Mouse (Mus musculus) layer of hippocampus, postnatal 10 days (tissue): ENCODE measurements around the gene Mrpl23. TPM values are rescaled to one million over a fixed set of nuclear protein-coding genes. Genes with fewer than 3 reads are reported as not detected.

Experiments used
- DNase-seq, 2 experiments: peaks; one replicate each; pipeline ENCODE4 v3.0.0; 2021; ENCODE audit warnings: low spot score in 2 of 2
- long read RNA-seq: library from polyadenylated mRNA; stranded (forward); transcript quantifications from one replicate; pipeline ENCODE4 v2.0.0, GENCODE M21; 2023
- total RNA-seq, 2 experiments: library from RNA; stranded (reverse); gene quantifications; 2 replicates each; pipeline ENCODE4 v1.2.3; 2021

The Mrpl23 gene
- 10 to 100 TPM in 1 of 2 experiments, 1 to 10 TPM in 1; 8.4 to 12.9 TPM for total RNA-seq
- long read RNA-seq, transcript Mrpl23-201 (5 exons, 692 nt), result major isoform, 48 of 58 reads
- long read RNA-seq, partial matches to known transcripts, result 5 of 58 reads
- long read RNA-seq, other reads (novel, unspliced or antisense), result 1 of 58 reads

DNA sequence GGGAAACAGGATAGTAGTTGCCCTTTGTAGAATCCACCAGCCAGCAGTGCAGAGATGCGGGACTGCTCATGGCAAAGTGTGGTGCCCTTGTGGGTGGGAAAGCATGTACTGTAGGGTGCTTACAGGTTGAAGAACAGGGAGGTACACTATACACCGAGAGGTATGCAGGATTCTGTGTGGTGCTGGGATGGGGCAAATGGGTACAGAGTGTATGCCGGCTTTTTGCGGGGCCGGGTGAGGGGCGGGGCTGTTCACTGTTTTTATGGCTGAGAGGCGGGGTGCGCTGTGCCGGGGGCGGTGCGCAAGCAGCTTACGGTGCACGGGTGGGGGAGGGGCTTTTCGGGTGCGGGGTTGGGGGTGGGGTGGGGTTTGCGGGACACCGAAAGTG, at the start of gene Mrpl23:
Gene Mrpl23 (plus strand): TSS at position 16 of the 388 bp plus-strand sequence.
- DNase-seq, result no peak

DNA sequence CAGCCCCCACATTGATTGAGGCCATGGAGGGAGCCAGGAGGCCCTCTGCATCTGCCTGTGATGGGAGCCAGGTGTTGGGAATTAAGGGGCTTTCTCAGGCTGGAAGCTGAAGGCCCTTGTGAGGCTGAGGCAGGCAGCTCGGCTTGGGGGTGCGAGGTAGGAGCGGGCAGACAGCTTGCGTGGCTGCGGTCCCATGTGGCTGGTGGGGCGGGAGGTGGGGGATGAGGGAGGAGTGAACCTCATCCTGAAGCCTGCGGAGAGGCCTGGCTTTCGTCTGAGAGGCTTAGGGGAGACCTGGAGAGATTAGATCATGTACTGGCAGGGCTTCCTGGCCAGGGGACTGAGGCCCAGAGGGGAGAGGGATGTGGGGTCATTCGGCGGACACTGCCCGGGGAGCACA, 49.4 kb upstream of the Mrpl23 start:
- DNase-seq, result no peak

DNA sequence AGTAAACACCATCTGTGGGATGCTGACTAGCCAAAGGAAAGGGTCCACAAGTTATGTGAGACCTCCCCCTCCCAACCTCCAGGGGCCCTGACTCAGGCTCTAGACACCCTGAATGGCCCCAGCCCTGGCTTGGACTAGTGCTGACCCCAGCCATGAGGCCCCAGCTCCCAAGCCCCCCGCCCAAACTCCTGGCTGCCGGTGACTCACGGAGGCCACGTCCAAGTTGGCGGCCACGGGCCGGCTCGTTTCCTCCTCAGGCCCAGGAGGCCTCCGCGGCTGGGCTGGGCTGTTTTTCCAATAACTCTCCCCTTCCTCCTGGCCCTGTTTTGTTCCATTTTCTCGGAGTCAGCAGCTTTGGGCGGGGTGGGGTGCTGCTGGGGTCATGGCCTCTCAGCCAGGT, 47.7 kb upstream of the Mrpl23 start:
- DNase-seq, result no peak

DNA sequence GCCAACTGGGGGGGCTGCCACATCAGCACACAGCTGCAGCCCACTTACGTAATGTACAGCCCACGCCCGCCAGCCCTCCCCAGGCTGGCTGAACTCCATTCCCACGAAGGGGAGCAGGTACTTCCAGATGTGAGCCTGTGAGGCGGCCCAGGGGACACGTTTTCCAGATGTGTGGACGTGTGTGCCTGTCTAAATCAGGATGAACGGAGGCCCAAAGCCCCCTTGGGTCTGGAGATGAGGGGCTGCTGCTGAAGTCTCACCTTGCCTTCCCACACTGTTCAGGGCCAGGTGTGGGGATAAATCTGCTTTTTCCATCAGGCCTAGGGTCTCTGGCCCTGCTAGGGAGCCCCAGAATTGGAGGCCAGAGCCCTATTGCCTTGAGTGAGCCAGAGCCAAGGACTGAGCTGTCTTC, 45.7 kb upstream of the Mrpl23 start:
- DNase-seq, result no peak

DNA sequence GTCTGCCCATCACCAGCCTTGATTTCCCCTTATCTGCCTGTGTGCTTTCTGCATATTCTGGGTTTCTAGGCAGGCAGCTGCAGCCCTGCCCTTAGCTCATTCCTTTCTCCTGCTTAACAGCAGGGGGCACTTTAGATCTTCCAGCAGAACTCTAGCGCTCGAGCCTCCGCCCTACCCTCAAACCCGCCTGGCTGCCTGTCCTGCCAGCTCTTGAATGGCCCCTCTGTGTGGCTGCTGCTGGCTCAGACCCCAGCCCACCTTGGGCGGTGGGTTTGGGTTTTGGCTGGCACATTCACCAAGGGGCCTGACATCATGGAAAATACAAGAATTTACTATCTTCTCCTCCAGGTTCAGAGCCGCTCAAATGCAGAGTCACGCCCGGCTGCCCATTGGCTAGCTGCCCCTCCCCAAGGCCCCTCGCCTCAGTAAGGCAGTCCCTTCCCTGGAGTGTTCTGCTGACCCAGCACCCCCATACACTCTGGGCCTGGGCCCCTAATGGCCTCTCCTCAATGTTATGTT, 45.1 kb upstream of the Mrpl23 start:
- DNase-seq, result peak in 1 of 2 experiments; percentile 67

DNA sequence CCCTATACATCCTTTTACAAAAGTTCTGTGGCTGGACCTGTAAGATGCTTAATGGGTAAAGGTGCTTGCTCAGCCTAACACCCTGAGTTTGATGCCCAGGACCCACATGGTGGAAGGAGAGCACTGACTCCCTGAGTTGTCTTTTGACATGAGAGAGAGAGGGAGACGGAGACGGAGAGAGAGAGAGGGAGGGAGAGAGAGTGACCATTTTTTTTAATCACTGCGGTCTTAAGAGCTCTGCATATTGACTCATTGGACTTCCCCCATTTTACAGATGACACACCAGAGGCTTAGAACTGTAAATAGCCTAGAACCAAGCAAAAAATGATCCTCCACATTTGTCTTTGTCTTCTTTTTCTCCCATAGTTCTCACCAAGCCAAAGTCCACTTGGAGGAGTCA, 44.4 kb upstream of the Mrpl23 start:
- DNase-seq, result no peak

DNA sequence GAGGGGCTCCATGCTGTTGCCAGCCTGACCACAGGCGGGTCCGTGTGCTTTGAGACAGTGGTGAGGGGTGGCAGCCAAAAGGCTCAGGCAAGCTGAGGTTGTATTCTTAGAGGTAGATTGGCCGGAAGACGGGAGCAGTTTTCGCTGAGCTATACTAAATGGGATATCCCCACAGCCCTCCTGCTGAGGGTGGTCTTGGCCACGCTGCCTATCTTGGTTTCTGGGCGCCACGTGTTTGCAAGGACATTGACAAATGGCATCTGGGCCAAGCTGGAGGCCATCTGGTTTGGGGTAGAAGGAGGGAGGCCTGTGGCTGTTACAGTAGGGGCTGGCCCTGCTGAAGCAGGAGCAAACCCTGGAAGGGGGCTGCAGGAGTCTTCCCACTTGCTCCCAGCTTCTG, 39.0 kb upstream of the Mrpl23 start:
- no peak for DNase-seq

DNA sequence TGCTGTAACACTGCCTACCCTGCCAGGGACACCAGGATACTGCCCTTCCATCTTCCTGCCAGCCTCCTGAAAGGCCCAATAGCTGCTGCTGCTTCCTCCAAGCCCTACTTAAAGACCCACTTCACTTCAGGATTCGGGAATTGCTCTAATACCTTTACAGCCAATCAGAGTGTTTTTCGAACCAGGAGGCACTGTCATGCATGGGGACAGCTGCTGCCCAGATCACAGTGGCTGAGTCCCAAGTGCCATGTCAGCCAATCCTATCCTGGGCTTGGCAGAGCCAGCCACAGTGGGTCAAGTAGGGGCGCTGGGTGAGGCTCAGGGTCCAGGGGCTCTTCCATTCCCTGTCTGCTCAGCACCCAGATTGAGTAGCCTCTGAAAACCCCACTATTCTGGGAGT, 36.3 kb upstream of the Mrpl23 start:
- DNase-seq, result no peak

DNA sequence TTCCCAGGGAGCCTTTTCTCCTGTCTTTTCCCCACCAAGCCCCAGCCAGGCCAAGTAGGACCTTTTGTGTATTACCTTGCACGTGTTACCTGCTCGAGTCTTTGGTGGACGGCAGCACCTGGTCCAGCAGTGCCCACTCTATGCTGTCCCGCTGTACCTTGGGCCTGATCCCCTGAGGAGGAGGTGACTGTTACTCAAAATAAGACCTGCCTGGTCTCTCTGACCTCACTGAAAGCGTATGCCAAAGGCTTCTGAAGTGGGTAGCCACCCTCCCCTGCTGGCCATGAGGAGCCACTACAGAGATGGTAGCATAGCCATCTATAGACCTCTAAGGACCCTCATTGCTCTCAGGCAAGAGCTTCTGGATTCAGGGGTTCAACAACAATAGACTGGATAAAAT, 35.7 kb upstream of the Mrpl23 start:
- DNase-seq, result no peak

DNA sequence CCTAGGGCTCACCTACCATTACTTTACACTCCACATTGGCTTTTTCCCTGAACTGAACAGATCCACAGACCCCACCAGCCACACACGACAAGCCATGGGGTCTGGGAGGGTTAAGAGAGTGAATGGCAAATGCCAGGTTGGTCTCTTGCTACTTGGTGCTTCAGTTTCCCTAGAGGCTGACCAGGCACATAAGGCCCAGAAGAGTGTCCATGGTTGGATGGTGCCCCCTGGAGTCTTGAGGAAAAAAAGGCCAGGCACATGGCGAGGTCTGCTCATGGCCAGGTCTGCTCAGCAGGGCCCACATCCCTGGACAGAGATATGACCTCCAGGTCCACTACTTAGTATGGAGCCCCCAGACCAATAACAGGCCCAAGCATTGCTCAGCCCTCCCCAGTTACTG, 34.7 kb upstream of the Mrpl23 start:
- DNase-seq, result no peak

DNA sequence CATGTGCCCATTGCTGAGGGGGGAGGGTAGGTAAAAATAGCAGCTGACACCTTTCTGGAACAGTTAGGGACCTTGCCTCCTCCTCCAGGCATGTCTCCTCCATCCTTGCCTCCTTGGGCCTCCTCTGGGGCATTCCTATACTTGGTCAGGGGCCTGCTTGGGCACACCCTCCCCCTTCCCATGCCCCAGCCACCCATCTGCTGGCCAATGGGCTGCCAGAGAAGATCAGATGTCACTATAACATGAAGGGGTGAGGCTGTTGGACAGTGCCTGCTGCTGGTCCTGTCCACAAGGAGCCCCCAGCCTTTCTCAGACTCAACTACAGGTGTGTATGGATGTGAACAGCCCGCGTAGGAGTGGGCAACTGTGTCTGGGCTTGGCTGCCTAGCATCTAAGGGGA, 33.9 kb upstream of the Mrpl23 start, which contains the start of gene Tnnt3:
Gene Tnnt3 (plus strand): TSS at position 262 of the 400 bp plus-strand sequence.
- DNase-seq, result no peak

DNA sequence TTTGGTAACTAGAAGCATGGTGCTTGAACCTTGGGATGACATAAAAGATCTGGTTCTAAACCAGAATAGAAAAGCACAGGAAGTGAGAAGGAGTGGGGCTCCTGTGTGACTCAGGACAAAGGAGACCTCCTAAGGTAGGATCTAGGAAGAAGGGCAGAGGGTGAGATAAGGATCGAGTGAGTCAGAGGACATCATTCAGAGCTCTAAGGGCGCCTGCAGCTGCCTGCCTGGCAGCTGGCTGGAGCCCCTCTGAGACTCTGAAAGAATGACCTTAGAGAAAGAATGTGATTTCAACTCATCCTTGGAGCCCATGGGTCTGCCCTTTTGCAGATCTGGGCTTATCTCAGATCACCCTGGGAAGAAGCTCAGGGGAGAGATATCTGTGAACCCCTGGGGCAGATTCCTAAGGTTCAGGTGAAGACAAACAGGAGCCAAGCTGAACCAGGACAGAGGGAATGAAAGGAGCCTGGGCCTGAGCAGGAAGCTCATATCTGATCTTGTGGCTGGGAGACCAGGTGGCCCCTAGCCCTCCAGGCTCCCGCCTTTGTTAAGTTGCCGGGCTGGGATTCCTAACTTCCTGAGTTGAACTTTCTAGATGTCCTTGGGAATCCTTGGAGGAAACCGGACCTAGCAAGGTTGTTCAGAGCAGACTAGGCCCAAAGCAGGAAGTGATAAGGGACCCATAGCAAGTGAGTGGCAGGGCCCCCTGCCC, 33.3 kb upstream of the Mrpl23 start:
- DNase-seq, result no peak

DNA sequence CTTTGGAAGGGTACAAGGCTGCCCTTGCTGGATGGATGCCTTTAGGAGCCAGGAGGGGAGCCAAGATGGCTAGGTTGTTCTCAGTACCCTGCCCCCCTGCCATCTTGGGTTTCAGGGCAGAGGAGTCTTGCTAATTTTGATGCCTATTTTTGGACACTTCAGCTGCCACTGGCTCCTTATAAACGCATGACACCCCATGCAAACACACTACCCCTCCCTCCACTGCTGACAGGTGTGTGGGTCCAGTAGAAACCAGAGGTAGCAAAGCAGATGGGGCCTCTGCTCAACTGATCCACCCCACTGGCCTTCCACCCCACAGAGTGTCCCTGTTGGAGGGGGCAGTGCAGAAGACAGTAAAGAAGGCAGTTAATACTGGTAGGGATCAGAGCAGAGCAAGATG, 32.5 kb upstream of the Mrpl23 start:
- DNase-seq, result no peak

DNA sequence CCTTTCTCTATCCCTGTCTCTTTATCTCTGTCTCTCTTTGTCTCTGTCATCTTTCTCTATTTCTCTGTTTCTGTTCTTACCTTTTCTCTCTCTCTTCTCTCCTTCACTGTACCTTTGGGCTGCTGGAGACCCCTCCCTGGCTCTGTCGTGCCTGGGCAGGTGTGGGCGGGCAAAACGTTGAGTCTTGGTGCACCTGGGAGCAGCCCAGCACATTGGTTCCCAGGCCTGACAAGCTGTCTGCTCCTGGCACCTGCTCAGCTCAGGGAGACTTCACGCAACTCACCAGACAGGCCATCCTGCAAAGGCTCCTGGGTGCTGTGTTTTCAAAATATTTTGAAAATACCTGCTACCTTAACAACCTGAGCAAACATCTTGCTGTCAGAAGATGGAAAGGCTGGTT, 29.3 kb upstream of the Mrpl23 start:
- no peak for DNase-seq

DNA sequence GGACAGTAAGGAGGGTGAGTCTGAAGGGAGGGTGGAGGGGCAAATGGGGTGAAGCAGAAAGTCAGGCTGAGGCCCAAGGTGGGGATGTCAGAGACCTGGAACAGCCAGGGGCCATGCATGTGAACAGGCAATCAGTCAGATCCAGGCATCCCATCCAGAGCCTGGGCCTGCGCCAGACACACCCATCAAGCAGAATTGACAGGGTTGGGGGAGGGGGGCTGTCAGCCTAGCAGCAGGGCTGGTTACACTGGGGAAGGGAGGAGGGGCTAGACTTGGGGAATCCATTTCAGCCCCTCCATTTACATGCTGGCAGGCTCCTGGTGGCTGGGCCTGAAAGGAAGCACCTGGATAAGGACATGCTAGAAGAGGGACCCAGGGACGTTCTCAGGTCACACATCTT, 26.5 kb upstream of the Mrpl23 start:
- peak in 1 of 2 experiments; percentile 26 for DNase-seq

DNA sequence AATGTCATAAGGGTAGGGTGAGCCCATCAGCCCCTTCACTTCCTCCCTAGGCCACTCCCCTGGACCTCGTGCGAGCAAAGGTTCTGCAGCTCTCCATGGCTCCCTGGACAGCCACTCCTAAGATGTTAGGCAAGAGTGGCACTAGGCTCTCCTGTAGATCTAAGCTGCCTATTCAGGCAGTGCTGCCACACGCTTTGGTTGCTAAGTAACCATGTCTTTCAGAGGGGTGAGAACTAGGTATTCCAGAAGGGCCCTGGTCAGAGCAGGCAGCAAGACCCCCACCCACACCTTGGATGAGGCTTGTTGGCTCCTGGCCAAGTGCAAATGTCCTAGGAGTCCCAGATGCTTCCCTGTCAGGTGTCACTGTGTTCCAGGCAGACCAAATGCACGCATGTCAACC, 26.0 kb upstream of the Mrpl23 start:
- DNase-seq, result peak in 1 of 2 experiments; percentile 22

DNA sequence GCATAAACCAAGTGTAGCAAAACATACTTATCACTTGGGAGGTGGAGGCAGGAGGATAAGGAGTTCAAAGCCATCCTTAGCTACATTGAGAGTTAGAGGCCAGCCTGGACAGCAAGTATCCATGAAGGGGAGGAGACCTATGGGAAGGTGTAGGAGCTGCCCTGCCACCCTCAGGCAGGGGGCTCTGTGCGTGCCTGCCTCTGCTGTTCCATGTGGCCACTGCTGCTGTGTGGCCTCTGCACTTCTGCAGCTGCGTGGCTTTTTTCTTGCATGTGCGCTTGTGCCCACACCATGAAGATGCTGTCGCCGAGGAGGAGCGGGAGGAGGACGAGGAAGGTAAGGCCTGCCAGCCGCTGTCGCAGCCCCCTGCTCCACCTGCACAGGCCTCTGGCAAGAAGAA, 25.0 kb upstream of the Mrpl23 start:
- no peak for DNase-seq

DNA sequence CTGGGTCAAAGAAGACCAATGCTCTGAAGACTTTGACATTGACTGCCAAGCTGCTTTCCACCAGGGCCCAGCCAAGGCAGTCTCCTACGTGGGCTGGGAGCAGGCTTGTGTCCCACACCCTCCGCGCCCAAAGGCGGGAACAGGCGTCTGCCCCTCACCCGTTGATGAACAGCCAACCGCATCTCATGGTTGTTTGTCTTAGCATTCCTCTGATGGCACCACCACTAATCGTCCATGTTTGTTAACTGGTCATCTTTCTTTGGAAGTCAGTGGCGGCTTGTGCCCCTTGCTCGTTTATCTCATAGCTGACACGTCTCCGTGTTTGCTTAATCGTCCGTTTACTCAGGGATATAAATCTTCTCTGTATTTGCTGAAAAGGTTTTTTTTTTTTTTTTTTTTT, 23.0 kb upstream of the Mrpl23 start:
- no peak for DNase-seq

DNA sequence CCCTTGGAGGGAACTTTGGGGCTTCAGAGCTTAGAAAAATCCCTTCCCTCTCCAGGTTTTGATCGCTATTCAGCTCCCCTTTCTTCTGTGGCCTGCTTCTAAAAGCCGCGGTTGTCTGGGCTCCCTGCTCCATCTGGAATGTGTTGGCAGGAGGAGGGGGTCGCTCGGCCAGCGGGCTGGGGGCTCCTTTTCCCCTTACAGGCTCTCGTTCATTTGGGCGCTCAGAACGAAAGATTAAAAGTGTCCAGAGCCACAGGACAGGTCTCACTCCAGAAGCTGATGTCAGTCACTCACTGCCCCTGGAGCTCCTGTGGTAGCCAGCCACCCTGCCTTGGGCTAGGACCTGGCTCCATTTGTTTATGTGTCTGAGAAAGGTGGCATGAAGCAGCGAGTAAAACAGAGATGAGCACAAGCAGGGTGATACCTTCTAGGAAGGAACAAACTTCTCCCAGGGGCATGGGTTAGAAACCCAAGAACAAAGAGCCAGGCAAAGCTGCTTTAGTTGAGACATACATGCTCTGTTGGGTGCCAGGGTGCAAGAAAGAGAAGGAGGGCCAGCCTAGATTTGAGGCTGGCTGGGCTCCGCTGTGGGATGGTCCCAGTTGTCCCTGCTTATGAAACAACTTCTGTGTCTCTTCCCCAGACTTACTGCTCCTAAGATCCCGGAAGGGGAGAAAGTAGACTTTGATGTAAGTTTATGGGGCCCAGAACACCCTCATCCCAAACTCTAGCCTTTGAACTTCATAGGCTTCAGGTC, 22.3 kb upstream of the Mrpl23 start:
- peak; percentile 25 to 35 for DNase-seq

DNA sequence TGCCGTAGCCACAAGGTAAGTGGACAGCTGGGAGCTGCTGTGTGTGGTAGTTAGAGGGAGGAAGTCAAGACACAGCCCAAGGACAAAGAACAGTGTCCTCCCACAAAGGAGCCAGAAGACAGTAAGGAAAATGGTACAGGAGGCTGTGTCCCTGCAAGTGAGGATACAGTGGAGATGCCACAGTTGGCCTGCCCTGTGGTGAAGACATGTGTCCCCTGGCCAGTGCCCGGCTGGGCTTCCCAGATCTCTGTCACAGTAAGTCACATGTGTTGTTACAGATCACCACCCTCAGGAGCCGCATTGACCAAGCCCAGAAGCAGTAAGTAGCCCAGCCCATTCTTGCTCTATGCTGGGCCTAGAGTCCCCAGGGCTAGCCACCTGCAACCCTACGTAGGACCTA, 18.4 kb upstream of the Mrpl23 start:
- no peak for DNase-seq

DNA sequence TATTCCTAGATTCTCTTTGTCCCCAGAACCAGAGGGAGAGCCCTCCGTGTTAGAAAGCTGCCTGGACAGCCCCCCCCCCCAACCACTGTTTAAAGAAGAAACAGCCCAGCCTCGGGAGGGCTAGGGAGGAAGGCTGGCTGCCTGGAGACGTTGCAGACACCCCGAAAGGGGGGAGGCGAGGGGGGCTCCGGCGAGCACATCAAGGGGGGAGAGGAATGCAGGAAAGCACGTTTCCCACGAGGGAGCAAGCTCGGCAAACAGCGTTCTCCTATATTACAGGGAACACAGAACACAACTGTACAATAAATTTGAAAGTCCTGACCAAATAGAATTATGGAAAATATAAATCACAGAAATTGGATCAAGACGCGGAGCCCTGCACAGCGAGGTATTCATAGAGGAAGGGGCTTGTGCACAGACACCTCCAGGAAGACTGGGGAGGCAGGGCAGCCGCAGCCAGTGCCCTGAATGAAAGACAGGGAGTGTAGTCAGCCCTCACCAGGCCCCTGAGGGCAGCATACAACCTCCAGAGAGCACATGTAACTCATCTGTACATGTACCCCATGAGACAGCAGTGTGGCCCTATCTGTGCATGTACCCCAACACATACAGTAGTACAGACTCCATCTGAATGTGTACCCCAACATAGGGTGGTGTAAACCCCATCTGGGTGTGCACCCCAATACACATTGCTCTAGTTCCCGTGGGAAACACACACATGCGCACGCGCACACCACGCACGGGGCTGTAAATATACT, 16.1 kb upstream of the Mrpl23 start:
- no peak for DNase-seq

DNA sequence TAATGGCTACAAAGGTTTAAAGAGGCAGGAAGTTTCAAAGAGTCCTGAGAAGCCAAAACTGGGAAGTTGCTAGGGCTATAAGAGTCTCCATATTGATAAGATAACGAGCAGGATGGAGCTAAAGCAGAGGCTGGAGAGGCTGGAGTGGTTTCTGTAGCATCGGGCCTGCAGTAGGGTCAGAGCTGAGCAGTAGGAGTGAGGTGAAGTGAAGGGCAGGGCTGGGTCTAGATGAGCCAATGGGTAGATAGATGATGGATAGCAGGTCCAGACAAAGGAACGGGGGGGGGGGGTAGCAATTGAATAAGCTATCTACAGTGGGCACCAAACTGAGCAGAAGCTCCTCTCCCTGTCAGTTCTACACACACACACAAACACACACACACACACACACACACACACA, 15.0 kb upstream of the Mrpl23 start:
- DNase-seq, result no peak
